Mouse (Mus musculus) cerebral cortex, adult 2 months (tissue): ENCODE results near the gene ccdc198.

Source experiments
- WGBS: fragments of 180-500 bp; shearing (Covaris S2); methylation state at CpG from one replicate; pipeline ENCODE4 v1.1.7; 2018; 5-methylcytosine and 5-hydroxymethylcytosine counted together

Gene ccdc198

GRCm38 (mm10) chr14:49197031-49197527, 48.2 kb downstream of the ccdc198 start:
- 94% methylated on average over 2 of the region's 2 CpGs for WGBS

- WGBS, result 88% methylated on average over 2 of the region's 2 CpGs
These were observed 59.0 kb downstream of the ccdc198 start for GRCm38 (mm10) chr14:49186270-49186669.

- 70% methylated on average over 3 of the region's 3 CpGs for WGBS
These were observed 65.5 kb downstream of the ccdc198 start for GRCm38 (mm10) chr14:49179736-49180135.

- WGBS, result 35% methylated on average over 16 of the region's 16 CpGs
These were observed 71.8 kb downstream of the ccdc198 start for GRCm38 (mm10) chr14:49173290-49174135.

GRCm38 (mm10) chr14:49172582-49172988, 72.7 kb downstream of the ccdc198 start:
- 1% methylated on average over 44 of the region's 46 CpGs for WGBS

- 1% methylated on average over 61 of the region's 86 CpGs for WGBS
These were observed 73.2 kb downstream of the ccdc198 start, which contains the start of gene Naa30 for GRCm38 (mm10) chr14:49171867-49172581. Gene Naa30 (plus strand): TSS chr14:49172226.

GRCm38 (mm10) chr14:49171286-49171685, 74.0 kb downstream of the ccdc198 start:
- 29% methylated on average over 8 of the region's 8 CpGs for WGBS
